Mouse (Mus musculus): ENCODE data around the gene Egln2.

The Egln2 gene

DNA sequence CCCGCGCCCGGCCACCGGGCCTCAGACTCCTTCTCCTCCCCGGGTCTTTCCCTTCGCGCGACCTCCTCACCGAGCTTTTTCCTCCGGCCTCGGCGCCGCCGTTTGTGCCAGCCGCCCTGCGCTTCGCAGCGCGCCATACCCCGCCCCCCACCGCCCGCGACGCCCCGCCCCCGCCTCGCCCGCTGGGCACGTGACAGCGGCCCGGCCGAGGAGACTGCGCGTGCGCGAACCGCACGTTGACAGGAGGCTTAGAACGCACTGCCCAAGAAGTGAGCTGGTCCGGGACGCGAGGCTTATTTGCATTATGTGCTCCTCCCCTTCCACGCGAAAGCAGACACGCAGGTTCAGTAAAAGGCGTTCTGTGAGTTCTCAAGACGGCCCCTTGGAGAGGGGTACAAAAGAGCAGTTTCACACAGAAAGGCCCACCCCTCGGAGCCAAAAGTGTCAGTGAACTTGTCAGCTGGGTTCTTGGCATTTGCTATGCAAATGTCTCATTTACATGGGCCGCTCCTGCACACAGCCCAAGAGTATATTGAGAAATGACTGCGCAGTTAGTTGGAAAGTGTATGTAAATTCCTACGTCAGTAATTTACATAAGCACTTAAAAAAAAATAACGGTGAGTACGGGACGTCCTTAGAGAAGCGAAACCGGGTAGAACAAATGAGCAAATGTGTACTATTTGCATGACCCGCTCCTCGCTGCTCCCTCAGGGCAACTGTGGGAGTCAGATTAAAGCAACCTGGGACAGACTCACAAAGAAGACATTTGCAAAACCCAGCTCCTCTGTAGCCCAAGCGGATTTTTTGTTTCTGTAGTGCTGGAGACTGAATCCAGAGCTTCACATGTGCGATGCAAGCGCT, at the start of gene Egln2:
TSS of gene Egln2 (minus strand) at position 189 of the 861 bp plus-strand sequence.
- peak; percentile 78 for ATAC-seq (ENCODE audit: low TSS enrichment)

GRCm38 (mm10) chr7:27212626-27213025, 46.0 kb upstream of the Egln2 start:
- no peak for ATAC-seq (ENCODE audit: low TSS enrichment)

DNA sequence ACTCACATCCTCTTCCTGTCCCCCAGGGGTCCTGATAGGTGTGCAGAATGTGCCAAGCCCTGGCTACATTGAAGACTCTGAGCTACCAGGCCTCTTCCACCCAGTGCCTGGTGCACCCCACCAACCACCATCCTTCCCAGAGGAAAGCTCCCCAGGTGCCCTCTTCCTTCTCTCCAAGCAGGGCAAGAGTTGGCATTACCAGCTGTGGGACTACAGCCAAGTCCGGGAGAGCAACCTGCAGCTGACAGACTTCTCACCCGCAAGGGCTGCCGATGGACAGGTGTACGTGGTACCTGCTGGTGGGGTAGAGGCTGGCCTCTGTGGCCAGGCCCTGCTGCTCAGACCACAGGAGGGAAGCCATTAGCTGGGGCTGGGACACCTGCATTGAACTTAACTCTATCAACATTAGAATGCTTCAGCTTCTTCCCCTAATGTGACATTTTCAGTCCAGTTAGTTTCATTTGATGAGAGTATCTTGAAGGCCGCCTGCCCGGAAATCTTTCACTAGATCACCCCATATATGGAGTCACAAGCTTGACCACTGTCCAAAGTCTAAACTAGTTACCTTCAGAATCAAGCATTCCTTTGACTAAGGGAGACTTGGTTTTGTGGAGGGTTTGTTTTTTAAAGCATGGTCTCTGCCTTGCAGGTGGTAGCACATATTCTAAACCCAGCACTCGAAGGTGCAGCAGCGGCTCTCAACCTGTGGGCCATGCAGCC, 37.3 kb upstream of the Egln2 start:
- no peak for ATAC-seq (ENCODE audit: low TSS enrichment)

GRCm38 (mm10) chr7:27198779-27199178, 32.2 kb upstream of the Egln2 start:
- ATAC-seq (ENCODE audit: low TSS enrichment), result no peak

DNA sequence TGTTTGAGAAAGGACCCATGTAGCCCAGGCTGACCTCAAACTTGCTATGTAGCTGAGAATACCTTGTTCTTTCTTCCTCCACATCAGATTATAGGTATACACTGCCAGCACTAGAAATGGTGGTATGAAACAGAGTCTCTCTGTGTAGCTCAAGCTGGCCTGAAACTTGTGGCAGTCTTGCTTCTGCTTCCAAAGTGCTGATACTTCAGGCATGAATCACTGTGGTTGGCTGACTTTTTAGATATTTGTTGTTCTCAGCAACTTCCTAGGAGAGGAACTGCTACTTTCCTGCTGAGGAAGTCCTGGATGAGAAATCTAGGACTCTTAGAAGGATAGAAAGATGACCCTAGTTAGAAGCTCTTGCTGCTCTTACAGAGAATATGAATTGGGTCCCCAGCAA, 31.8 kb upstream of the Egln2 start:
- no peak for ATAC-seq (ENCODE audit: low TSS enrichment)

- ATAC-seq (ENCODE audit: low TSS enrichment), result no peak
Observed at GRCm38 (mm10) chr7:27197634-27198033, 31.0 kb upstream of the Egln2 start.

DNA sequence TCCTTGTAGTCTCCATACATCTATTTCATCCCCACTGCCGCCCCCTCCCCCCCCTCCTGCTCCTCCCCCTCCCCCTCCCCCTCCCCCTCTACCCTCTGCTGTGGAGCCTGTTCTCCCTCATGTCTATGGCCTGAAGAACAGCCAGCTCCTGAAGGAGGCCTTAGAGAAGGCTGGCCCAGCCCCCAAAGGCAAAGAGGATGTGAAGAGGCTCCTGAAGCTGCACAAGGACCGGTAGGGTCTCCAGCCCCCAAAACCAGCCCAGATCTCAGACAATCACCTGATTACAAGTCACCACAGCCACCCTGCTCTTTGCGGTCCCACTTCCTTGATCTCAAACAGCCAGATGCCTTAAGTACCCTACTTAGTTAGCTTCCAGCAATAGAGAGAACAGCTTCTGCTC, 30.5 kb upstream of the Egln2 start:
- no peak for ATAC-seq (ENCODE audit: low TSS enrichment)

DNA sequence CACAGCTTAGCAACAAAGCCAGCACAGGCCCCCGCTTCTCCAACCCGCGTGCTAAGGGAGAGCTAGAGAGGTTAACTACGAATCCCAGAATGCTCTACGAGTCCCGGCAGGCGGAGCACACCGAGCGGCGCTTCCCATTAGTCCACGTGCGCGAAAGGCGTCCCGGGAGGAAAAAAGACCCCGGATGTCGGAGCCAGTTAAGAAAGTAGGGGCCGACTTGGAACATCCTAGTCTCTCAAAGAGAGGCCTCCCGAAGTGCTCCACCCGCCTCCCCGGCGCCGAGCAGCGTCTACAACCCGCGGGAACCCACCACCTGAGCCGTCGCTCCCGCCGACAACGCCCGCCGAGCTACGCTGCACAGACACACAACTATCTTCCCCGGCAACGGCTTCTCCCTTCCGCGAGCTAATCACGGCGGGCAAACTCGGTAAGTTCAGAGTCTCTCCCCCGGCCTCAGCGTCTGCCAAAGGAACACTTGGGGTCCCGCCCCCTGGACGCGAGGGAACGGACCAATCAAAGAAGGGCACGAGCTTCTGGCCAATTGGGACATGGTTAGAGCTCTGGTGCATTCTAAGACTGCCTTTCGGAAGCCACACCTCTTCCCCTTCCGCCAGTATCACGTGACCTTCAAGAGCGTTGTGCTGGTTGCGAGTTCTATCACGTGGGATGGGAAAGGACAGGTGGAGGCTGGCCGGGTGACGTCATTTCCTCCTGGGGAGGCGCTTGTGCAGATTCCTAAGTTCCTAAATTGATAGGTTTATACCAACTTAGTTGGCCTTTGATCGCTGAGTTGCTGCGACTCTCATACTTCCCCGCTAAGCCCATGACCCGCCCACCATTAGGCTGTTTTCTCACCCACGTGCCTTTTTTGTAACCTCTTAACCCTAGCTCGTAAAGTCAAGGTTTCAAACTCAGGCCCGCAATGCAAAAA, 29.3 kb upstream of the Egln2 start, which contains the start of the genes BC024978 and Snrpa:
TSS of gene BC024978 (plus strand) at position 101 of the 931 bp plus-strand sequence.
TSS of gene Snrpa (minus strand) at position 591 of the 931 bp plus-strand sequence.
- ATAC-seq (ENCODE audit: low TSS enrichment), result peak; percentile 96

- no peak for ATAC-seq (ENCODE audit: low TSS enrichment)
Observed at GRCm38 (mm10) chr7:27193731-27194130, 27.1 kb upstream of the Egln2 start.

- no peak for ATAC-seq (ENCODE audit: low TSS enrichment)
Observed at GRCm38 (mm10) chr7:27192434-27192833, 25.8 kb upstream of the Egln2 start.

- ATAC-seq (ENCODE audit: low TSS enrichment), result no peak
Observed at GRCm38 (mm10) chr7:27189271-27189931, 22.8 kb upstream of the Egln2 start.

DNA sequence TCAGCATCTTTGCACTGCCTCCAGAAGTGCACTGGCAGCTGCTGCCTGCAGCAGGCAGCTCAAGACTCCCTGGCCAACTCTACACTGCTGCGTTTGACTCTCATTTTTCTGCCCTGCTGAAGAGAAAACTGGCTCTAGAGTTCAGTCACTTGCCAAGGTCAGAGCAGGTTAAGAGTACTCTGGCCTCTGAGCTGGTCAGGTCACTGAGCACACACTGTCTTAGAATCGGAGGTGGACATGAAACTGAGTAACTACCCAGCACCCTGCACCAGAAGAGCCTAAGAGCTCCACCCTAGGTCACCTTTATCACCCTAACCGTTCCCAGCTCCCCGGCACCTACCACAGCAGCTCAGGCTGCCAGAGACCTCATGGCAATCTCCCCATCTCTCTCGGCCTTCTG, 19.4 kb upstream of the Egln2 start:
- ATAC-seq (ENCODE audit: low TSS enrichment), result no peak

- ATAC-seq (ENCODE audit: low TSS enrichment), result no peak
Observed at GRCm38 (mm10) chr7:27184964-27185363, 18.4 kb upstream of the Egln2 start.

DNA sequence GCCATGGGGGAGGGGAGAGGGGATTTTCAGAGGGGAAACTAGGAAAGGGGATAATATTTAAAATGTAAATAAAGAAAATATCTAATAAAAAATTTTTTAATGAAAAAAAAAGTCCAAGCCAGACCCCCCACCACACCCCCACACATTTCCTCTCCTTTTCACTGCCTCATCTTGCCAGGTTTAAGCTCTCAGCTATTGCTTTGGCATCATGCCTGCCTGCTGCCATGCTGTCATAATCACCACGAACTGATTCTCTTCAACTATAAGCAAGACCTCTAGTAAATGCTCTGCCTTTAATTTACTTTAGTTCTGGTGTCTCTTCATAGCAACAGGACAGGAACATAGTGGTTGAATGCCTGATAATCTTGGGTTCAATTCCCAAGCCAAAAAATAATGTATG, 15.9 kb upstream of the Egln2 start:
- no peak for ATAC-seq (ENCODE audit: low TSS enrichment)

- ATAC-seq (ENCODE audit: low TSS enrichment), result no peak
Observed at GRCm38 (mm10) chr7:27180837-27181695, 14.5 kb upstream of the Egln2 start, which contains the start of the genes Gm21983 and Mia. Gm21983 (minus strand) TSS chr7:27181086. Mia (minus strand) TSS chr7:27181157.

DNA sequence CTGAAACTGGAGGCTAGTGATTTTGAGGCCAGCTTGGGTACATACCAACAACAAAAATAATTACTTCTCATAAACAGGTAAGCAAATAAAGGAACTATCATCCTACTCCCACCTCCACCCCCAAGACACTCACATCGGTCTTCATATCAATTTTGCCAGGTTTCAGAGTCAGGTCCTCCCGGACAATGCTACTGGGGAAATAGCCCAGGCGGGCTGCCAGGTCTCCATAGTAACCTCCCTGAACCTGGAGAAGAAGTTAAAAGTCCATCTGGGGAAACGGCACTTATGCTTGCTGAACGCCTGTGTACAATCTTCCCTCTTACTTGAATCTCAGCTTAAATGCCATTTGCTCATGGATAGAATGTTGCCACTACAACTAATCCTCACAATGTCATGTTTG, 13.4 kb upstream of the Egln2 start:
- no peak for ATAC-seq (ENCODE audit: low TSS enrichment)

DNA sequence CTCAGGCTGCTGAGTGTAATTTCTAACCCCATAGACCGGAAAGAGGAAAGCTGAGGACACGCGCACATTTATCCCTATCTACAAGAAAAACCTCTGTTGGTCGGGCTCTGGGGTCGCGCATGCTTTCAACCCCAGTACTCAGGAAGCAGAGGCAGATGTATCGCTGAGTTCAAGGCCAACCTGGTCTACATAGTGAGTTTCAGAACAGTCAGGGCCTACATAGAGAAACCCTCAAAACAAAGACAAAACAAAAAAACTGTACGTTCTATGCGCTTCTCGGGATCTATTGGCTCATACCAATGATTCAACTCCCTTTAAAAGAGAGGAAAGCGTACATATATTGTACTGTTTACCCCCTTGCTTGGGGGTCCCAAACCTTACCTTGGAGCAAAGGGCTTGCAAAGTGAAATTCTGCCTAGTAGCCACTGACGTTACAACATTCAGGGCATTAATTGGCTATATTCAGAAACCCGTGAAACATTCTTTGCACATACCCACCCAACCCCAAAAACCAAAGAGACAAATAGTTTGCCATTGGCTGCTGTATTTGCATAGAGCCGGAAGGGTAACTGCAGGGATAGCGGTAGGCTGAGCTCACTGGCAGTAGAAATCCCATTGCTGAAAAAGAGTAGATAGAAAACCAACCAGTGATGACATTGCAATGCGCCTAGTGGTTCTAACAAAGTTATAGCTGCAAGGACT, 12.8 kb upstream of the Egln2 start:
- ATAC-seq (ENCODE audit: low TSS enrichment), result no peak

DNA sequence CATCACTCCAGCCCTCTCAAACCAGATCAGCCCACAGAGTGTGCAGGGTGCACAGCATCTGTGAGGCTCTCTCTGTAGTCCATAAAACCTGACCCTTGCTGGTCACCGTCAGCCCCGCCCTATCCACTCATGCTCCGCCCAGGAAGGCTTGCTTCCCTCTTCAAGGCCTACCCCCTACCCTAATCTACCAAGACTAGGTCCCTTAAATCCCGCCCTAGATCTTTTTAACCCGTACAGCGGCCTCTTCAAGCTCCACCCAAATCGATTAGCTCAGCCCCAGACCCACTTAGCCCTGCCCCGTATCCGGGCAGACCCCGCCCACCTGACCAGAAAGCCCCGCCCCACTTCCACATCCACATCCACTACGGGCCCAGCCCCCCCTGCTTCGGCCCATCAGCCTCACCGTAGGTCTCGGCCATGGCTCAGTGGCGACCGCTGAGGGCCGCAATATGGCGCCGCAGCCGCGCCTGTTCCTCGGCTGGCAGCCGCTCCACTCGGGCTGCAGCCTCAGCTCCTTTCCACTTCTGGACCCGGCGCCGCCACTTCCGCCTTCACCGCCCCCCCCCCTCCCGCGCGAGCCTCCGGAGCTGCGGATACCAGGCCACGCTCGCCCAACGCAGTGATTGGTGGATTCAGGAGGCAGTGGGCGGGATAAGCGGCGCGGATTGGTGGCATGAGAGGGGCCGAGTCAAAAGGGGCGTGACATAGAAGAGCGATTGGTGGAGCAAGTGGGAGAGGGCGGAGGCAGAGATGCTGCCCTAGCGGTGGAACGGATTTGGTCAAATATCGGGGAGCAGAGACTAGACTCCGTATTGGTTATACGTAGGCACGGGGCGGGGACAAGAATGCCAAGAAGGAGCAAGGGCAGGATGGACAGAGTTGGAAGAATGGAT, 12.0 kb upstream of the Egln2 start, which contains the start of gene Rab4b:
TSS of gene Rab4b (minus strand) at position 573 of the 893 bp plus-strand sequence.
- ATAC-seq (ENCODE audit: low TSS enrichment), result peak; percentile 96
